Mouse (Mus musculus): Measurements from ENCODE around the gene Gm10392.

- no peak for TF ChIP-seq CTCF (IDR thresholded peaks at IDR 0.05; ENCODE audit: control insufficient read depth, insufficient read depth, insufficient read length)
- TF ChIP-seq FOSL1 (IDR thresholded peaks at IDR 0.05; ENCODE audit: insufficient read depth, low read length, poor library complexity, severe bottlenecking), result no peak
- no peak for TF ChIP-seq MAX (IDR thresholded peaks at IDR 0.05)
- no peak for TF ChIP-seq MYOG (IDR thresholded peaks at IDR 0.05; ENCODE audit: control insufficient read depth, extremely low read depth, insufficient read length)
- no peak for TF ChIP-seq CEBPB (IDR thresholded peaks at IDR 0.05; ENCODE audit: low read depth)
Measured at GRCm38 (mm10) chr11:77512891-77513810, 5.8 kb downstream of the Gm10392 start.
